Mouse (Mus musculus): Measurements from ENCODE around the gene Cacna1h. TPM values are rescaled to one million over a fixed set of nuclear protein-coding genes. Genes with fewer than 3 reads are reported as not detected.
A peak's percentile ranks its signal among the peaks of the same experiment; 100 is the strongest.

Gene Cacna1h
- 3.3 and 3.5 TPM in 2 replicates for polyA plus RNA-seq (2015; fragmentation: Nextera tagmentation; extraction: Ambion mirVana)

DNA sequence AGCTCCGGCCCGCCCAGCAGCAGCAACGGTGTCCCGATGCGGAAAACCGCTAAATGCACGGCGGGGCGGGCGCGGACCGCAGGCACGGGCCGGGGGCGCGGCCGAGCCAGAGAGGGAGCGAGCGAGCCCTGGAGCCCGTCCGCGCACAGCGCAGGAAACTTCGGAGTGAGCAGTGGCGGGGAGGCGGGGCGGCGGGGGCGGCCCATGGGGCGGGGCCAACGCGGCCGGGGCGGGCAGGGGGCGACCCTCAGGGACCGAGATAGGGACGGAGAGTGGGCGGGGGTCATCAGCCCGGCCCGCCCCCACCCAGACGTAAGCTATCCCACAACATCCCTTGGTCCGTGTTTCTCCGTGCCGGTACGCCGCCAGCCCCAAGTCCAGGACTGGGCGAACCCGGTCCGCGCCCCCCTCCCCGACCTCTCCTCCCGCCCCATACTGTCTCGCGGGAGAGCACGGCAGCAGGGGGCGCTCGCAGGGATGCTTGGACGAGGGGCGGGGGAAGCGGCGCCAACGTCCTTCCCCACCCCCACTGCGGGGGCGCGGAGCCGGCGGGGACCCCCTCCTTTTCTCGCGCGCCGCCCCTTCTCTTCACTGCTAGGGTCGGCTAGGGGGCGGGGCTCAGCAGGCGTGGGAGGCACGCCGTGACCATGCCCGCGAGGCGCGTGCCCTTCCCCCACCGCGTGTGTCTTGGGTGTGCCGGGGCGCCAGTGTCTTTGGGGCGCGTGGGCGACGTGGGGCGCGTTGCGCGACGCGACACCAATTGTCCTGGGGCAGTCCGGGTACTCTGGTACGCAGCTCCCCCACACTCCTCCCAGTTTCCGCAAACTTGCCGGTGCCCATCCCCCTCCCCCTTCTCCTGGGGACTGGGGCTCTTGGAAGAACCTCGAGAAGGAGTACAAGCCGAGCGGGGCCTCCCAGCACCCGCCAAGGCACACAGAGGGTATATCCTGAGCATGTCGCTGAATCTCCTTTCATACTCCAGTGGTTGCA is at the start of gene Cacna1h:
Cacna1h (minus strand) TSS at position 167 of the 990 bp plus-strand sequence.
- Histone ChIP-seq H3K9me3 (ENCODE audit: low read length) (no peaks in the 10 kb centered on the region), H3K27ac (ENCODE audit: low read length) (peak within 1 kb of the TSS; percentile 87), H3K4me3 (ENCODE audit: low read length) (peak within 1 kb of the TSS; percentile 73), H3K9ac (replicated peaks; ENCODE audit: low read length) (peak within 1 kb of the TSS; percentile 78), H3K27me3 (ENCODE audit: insufficient read depth, low read length) (peaks cover 9% of the 10 kb centered on the region), H3K4me2 (replicated peaks; ENCODE audit: low read depth, low read length) (peak within 1 kb of the TSS; percentile 98), H3K4me1 (ENCODE audit: insufficient read depth, low read length) (peaks cover 56% of the 10 kb centered on the region), H3K36me3 (ENCODE audit: insufficient read depth, low read length) (no peaks in the 10 kb centered on the region)
- WGBS, result under 1% methylated on average over 54 of the region's 103 CpGs
- ATAC-seq (ENCODE audit: low FRiP score, low TSS enrichment), result peak; percentile 87

DNA sequence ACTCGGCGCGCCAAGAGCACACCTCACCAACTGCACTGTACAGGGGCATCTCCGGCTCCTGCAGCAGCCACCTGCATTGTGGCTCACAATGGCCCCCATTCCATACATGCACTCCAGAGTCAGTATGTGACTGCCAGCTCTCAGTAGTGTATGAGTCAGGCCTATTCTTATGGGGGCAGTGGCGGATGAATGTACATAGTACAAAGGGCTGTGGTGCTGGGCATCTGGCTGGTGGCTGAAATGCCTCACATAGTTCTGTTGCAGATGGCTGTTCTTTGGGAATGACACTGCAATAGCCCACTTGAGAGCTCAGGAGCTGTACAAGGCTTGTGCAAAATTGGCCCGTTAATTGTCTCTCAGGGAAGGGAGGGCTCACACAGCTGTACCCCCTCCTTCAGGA is 48.5 kb upstream of the Cacna1h start:
- H3K9ac ChIP-seq (replicated peaks; ENCODE audit: low read length), result no peak overlapping the region
- 86% methylated on average over 6 of the region's 6 CpGs for WGBS
- no peak overlapping the region for H3K4me2 ChIP-seq (replicated peaks; ENCODE audit: low read depth, low read length)
- no peak overlapping the region for H3K27ac ChIP-seq (ENCODE audit: low read length)
- no peak for ATAC-seq (ENCODE audit: low FRiP score, low TSS enrichment)
- no peaks in the 10 kb centered on the region for H3K9me3 ChIP-seq (ENCODE audit: low read length)
- H3K36me3 ChIP-seq (ENCODE audit: insufficient read depth, low read length), result no peaks in the 10 kb centered on the region
- no peaks in the 10 kb centered on the region for H3K4me1 ChIP-seq (ENCODE audit: insufficient read depth, low read length)
- H3K27me3 ChIP-seq (ENCODE audit: insufficient read depth, low read length), result peaks cover 3% of the 10 kb centered on the region; the same call in 1 of the 2 replicates
- H3K4me3 ChIP-seq (ENCODE audit: low read length), result no peak overlapping the region

DNA sequence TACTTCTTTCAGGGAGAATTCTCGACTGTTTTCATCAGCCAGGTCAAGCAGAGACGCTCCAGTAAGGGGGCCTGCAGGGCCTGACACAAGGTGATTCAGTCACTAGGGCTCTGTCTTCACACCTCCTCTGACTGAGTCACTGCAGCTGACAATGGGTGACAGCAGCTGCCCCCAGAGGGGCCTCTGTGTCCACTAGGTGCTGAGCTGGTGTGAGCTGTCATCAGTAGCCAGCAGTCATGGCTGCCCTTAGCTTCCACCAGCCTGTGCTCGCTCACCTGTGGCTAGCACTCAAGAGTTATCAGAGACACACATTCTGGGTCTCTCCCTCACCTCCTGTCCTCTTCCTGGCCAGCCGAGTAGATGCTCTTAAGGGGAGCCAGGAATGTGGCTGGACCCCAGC is 47.2 kb upstream of the Cacna1h start:
- 43% methylated on average over 4 of the region's 4 CpGs for WGBS

DNA sequence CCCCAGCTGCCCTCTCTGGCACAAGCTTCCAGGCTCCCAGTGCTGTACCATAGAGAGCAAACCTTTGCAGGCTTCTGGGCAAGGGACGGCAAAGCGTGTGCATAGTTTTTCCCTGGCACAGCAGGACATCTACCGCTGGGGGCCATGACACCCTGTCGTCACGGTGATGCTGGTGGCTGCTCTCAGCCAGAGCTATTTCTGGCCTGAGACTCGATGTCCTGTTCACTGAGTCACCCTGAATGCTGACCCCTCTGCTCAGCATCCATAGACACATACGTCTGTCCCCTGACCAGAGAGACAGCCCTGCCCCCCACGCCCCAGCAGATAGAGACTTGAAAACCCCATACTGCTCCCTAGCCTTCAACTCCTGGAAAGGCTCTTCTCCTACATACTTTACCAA is 46.6 kb upstream of the Cacna1h start:
- Histone ChIP-seq H3K4me1 (ENCODE audit: insufficient read depth, low read length) (no peaks in the 10 kb centered on the region), H3K4me3 (ENCODE audit: low read length) (no peak overlapping the region), H3K36me3 (ENCODE audit: insufficient read depth, low read length) (no peaks in the 10 kb centered on the region), H3K27me3 (ENCODE audit: insufficient read depth, low read length) (0 out of 2 replicates have a peak, but pooled peaks cover 3% of the 10 kb centered on the region), H3K9me3 (ENCODE audit: low read length) (no peaks in the 10 kb centered on the region), H3K9ac (replicated peaks; ENCODE audit: low read length) (no peak overlapping the region), H3K4me2 (replicated peaks; ENCODE audit: low read depth, low read length) (no peak overlapping the region), H3K27ac (ENCODE audit: low read length) (no peak overlapping the region)
- 52% methylated on average over 8 of the region's 8 CpGs for WGBS
- ATAC-seq (ENCODE audit: low FRiP score, low TSS enrichment), result no peak

More for the DNA sequence above, 47.2 kb upstream of the Cacna1h start:
- H3K27me3 ChIP-seq (ENCODE audit: insufficient read depth, low read length), result peaks cover 3% of the 10 kb centered on the region; the same call in 1 of the 2 replicates
- no peaks in the 10 kb centered on the region for H3K36me3 ChIP-seq (ENCODE audit: insufficient read depth, low read length)
- no peak overlapping the region for H3K4me2 ChIP-seq (replicated peaks; ENCODE audit: low read depth, low read length)
- ATAC-seq (ENCODE audit: low FRiP score, low TSS enrichment), result no peak
- H3K4me1 ChIP-seq (ENCODE audit: insufficient read depth, low read length), result no peaks in the 10 kb centered on the region
- no peak overlapping the region for H3K27ac ChIP-seq (ENCODE audit: low read length)
- H3K4me3 ChIP-seq (ENCODE audit: low read length), result no peak overlapping the region
- H3K9ac ChIP-seq (replicated peaks; ENCODE audit: low read length), result no peak overlapping the region
- H3K9me3 ChIP-seq (ENCODE audit: low read length), result no peaks in the 10 kb centered on the region

DNA sequence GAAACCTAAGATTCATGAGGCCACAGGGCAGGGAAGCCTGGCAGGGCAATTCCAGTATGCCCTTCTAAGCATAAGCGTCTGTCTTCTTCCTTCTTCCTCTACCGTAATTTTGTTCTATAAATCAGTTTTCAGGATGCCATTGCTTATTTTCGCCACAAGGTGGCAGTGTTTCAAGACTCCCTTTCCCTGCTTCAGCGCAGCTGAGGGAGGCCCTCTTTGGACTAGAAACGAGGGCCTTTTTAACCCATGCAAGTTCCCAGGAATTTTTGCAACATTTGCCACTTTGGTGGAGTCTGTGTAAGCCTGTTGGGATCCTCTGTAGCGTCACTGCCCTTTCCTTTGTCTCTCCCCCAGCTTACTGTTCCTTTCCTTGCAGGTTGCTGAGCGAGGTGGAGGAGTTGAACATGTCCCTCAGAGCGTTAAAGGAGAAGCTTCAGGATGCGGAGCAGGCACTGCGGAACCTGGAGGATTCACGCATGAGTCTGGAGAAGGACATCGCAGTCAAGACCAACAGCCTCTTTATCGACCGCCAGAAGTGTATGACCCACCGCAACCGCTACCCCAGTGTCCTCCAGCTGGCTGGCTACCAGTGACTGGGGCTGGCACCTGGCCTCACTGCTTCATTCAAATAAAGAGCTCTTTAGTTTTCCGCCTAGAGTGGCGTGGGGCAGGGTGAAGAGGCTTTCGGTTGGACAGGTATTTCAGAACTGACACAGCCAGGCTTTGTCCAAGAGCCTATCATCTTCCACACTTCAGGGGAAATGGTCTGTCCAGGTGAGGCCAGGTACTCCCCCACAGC is 42.6 kb upstream of the Cacna1h start:
- 0 out of 2 replicates have a peak, but pooled peaks cover 7% of the 10 kb centered on the region for H3K4me1 ChIP-seq (ENCODE audit: insufficient read depth, low read length)
- H3K27me3 ChIP-seq (ENCODE audit: insufficient read depth, low read length), result peaks cover 9% of the 10 kb centered on the region; the same call in 1 of the 2 replicates
- no peaks in the 10 kb centered on the region for H3K36me3 ChIP-seq (ENCODE audit: insufficient read depth, low read length)
- no peak overlapping the region for H3K9ac ChIP-seq (replicated peaks; ENCODE audit: low read length)
- no peak for ATAC-seq (ENCODE audit: low FRiP score, low TSS enrichment)
- H3K4me3 ChIP-seq (ENCODE audit: low read length), result no peak overlapping the region
- no peaks in the 10 kb centered on the region for H3K9me3 ChIP-seq (ENCODE audit: low read length)
- H3K4me2 ChIP-seq (replicated peaks; ENCODE audit: low read depth, low read length), result no peak overlapping the region
- WGBS, result 40% methylated on average over 19 of the region's 19 CpGs
- H3K27ac ChIP-seq (ENCODE audit: low read length), result no peak overlapping the region

DNA sequence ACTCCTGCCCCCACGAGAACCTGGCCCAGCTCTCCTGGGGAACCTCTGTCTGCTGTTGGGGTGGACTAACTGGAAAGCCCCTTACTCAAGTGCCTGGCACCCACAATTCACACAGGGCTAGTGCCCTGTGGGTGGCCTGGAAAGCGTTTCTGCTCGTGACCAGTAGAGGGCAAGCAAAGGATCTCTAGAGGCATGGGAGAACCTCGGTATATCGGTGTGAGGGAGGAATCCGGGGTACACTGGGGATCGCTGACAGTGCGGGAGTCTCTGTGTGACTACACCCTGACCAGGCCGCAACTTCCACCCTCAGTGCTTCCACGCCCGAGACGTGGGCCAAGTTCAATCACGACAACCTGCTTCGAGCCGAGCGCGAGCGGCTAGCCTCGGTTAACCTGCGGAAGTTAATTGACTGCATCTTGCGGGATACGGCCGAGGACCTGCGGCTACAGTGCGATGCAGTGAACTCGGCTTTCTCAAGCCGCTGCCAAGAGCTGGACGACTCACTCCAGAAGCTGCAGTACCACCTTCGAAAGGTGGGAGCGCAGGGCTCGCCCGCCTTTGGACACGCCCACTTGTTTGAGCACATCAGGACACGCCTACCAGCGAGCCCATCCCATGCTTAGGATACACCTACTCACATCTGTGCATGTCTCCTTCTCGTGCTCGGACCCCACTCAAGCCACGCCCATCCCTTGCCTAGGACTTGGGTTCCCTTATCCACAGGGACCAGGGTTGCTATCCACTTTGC is 40.9 kb upstream of the Cacna1h start:
- Histone ChIP-seq H3K4me1 (ENCODE audit: insufficient read depth, low read length) (0 out of 2 replicates have a peak, but pooled peaks cover 7% of the 10 kb centered on the region), H3K27me3 (ENCODE audit: insufficient read depth, low read length) (peaks cover 7% of the 10 kb centered on the region; the same call in 1 of the 2 replicates), H3K4me2 (replicated peaks; ENCODE audit: low read depth, low read length) (peak overlapping the region; percentile 95), H3K36me3 (ENCODE audit: insufficient read depth, low read length) (no peaks in the 10 kb centered on the region), H3K9ac (replicated peaks; ENCODE audit: low read length) (peak overlapping the region; percentile 63), H3K27ac (ENCODE audit: low read length) (no peak overlapping the region), H3K9me3 (ENCODE audit: low read length) (no peaks in the 10 kb centered on the region), H3K4me3 (ENCODE audit: low read length) (peak overlapping the region; percentile 46)
- 2% methylated on average over 38 of the region's 38 CpGs for WGBS
- ATAC-seq (ENCODE audit: low FRiP score, low TSS enrichment), result peak; percentile 73

DNA sequence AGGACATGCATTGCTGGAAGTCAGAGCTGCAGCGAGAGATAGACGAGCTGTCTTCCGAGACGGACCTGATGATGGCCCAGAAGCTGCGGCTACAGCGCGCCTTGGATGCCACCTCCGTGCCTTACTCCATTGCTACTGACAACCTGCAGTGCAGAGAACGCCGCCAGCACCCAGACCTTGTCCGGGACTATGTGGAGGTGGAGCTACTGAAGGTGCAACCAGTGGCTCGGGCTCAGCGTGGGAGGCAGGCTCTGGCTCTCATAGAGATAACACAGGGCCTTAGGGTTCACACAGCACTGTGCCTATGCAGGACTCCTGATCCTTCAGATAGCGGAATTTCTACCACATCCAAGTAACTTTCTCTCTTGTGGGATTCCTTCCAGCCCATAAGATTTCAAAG is 38.5 kb upstream of the Cacna1h start:
- Histone ChIP-seq H3K4me2 (replicated peaks; ENCODE audit: low read depth, low read length) (no peak overlapping the region), H3K9me3 (ENCODE audit: low read length) (no peaks in the 10 kb centered on the region), H3K4me1 (ENCODE audit: insufficient read depth, low read length) (0 out of 2 replicates have a peak, but pooled peaks cover 7% of the 10 kb centered on the region), H3K9ac (replicated peaks; ENCODE audit: low read length) (no peak overlapping the region), H3K27ac (ENCODE audit: low read length) (no peak overlapping the region), H3K27me3 (ENCODE audit: insufficient read depth, low read length) (peaks cover 7% of the 10 kb centered on the region; the same call in 1 of the 2 replicates), H3K4me3 (ENCODE audit: low read length) (no peak overlapping the region), H3K36me3 (ENCODE audit: insufficient read depth, low read length) (no peaks in the 10 kb centered on the region)
- ATAC-seq (ENCODE audit: low FRiP score, low TSS enrichment), result no peak
- 46% methylated on average over 14 of the region's 14 CpGs for WGBS

DNA sequence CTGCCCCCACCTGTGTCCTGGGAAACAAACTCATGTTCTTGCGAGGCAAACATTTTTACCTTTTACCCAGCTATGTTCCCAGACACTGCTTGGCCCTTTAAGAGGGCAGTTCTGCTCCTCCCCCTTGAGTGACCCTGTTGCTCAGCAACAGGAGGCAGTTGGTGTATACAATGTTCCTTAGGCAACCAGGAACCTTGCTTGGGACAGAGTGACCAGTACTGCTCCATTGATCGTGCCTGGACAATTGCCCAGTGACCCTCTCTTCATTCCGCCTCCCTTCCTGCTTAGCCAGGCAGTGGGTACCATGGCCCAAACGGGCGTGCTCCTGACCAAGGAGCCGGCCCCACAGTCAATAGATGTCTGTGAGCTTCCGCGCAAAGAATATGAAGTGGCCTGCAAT is 37.8 kb upstream of the Cacna1h start:
- no peak overlapping the region for H3K4me2 ChIP-seq (replicated peaks; ENCODE audit: low read depth, low read length)
- H3K9me3 ChIP-seq (ENCODE audit: low read length), result no peaks in the 10 kb centered on the region
- WGBS, result 51% methylated on average over 8 of the region's 8 CpGs
- peaks cover 7% of the 10 kb centered on the region; the same call in 1 of the 2 replicates for H3K27me3 ChIP-seq (ENCODE audit: insufficient read depth, low read length)
- H3K4me3 ChIP-seq (ENCODE audit: low read length), result no peak overlapping the region
- H3K36me3 ChIP-seq (ENCODE audit: insufficient read depth, low read length), result no peaks in the 10 kb centered on the region
- H3K27ac ChIP-seq (ENCODE audit: low read length), result no peak overlapping the region
- no peak for ATAC-seq (ENCODE audit: low FRiP score, low TSS enrichment)
- H3K9ac ChIP-seq (replicated peaks; ENCODE audit: low read length), result no peak overlapping the region
- H3K4me1 ChIP-seq (ENCODE audit: insufficient read depth, low read length), result 0 out of 2 replicates have a peak, but pooled peaks cover 7% of the 10 kb centered on the region

DNA sequence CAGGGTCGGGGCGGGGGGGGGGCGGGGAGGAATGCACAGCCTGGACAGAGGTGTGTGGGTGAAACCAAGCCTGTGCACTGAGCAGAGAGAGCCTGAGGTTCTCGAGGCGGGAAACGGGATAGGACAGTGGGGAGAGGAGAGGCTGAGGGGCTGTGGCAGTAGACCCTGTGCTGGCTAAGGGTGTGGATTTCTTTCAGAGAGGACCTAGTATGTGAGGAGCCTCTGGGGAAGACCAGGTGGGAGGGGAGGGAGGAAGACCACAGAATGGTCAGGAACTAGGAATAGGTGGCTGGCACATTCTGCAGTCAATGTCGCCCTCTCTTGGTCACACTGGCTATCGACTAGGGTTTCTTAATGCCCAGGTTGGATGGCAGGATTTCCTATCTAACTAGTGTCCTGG is 36.2 kb upstream of the Cacna1h start:
- Histone ChIP-seq H3K9ac (replicated peaks; ENCODE audit: low read length) (no peak overlapping the region), H3K9me3 (ENCODE audit: low read length) (no peaks in the 10 kb centered on the region), H3K36me3 (ENCODE audit: insufficient read depth, low read length) (no peaks in the 10 kb centered on the region), H3K4me1 (ENCODE audit: insufficient read depth, low read length) (0 out of 2 replicates have a peak, but pooled peaks cover 7% of the 10 kb centered on the region), H3K27ac (ENCODE audit: low read length) (no peak overlapping the region), H3K27me3 (ENCODE audit: insufficient read depth, low read length) (peaks cover 7% of the 10 kb centered on the region; the same call in 1 of the 2 replicates), H3K4me3 (ENCODE audit: low read length) (no peak overlapping the region), H3K4me2 (replicated peaks; ENCODE audit: low read depth, low read length) (no peak overlapping the region)
- WGBS, result 21% methylated on average over 8 of the region's 8 CpGs
- ATAC-seq (ENCODE audit: low FRiP score, low TSS enrichment), result peak; percentile 14

Measured in kidney, embryonic 16.5 days (tissue).